Mouse (Mus musculus): ENCODE data around the gene Fra10ac1.

The Fra10ac1 gene

DNA sequence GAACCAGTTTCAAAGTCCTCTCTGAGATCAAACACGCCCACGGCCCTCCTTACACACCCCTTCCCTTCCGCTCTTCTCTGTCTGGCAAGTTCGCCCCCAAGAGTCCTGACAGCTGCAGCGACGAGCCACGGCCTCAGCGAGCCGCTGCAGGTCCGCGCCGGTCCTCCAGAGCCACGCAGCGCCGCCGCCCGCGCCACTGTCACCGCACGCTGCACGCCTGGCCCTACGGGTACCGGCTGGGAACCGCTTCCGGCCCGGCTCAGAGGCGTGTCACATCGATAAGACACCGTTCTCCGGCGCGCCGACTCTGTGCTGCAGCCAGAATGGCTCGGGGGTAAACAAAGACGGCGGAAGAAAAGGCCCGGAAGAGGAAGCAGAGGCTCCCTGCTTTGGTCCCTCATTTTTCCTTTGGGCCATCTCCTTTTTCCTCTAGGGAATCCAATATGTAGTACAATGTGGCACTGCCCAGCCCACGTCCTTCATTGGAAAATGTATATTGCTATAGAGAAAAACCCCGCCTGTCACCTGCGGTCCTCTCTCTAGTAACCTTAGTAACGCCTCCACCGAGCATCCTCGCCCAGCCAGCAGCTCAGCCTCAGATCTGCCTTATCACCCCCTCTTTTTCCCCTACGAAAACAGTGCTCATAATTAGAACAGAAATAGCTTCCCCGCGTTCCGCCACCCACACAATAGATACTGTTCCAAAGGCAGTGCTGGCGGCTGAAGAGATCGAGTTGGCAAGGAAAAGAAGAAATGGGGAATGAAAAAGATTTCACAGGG is at the start of gene Fra10ac1:
Gene Fra10ac1, minus strand, starts transcription at position 252 of the 780 bp plus-strand sequence.
- peak; percentile 95 for DNase-seq

DNA sequence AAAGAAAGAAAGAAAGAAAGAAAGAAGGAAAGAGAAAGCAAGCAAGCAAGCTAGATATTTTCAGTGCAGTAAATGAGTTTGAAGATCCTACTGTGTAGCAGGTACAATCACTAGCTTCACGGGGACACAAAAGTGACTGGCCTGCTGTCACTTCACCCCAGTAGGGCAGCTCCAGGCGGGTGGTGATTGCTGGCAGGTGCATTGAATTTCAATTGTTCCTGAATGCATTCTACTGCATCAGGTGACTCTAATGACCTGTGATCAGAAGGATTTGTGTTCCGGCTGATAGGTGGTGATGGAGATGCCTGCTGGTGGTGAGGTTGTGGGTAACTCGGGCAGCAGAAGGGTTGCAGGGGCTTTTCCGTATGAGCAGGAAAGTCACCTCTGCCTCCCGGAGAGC is 47.1 kb upstream of the Fra10ac1 start:
- DNase-seq = peak; percentile 55

DNA sequence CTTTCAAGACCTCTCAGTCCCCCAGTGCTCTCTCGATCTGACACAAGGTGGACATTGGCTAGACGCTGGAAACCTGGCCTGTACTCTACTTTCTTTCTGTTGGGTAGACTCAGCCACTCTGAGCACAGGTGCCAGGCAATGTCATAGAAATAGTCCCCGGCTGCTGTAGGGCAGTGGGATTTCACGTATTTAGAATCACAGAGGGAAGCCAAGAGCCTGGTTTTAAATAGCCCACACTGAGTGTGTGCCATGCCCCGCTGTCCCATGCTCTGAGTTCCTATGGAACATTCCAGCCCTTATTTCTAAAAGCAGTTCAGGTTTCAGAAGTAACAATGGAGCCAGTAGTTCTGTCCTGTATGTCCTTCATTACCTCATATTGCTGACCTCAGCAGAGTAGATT is 43.5 kb upstream of the Fra10ac1 start:
- DNase-seq = peak; percentile 33

DNA sequence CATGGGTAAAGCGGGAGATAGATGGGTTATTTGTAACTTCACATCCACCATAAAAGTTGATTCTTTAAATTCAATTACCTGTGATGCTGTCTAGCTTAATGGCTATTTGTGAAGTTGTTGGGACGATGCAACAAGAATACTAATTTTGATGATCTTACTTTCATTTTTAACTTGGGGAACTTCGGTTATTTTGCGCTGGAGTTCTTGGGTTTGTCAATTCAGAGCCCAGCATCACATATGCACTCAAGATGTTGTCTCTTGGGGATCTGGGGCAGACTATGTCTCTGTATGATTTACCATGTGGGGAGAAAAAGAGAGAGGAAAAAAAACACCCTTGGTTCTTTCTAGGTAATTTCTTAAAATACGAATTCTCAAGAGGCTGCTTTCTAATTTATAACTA is 41.8 kb upstream of the Fra10ac1 start:
- DNase-seq = no peak

DNA sequence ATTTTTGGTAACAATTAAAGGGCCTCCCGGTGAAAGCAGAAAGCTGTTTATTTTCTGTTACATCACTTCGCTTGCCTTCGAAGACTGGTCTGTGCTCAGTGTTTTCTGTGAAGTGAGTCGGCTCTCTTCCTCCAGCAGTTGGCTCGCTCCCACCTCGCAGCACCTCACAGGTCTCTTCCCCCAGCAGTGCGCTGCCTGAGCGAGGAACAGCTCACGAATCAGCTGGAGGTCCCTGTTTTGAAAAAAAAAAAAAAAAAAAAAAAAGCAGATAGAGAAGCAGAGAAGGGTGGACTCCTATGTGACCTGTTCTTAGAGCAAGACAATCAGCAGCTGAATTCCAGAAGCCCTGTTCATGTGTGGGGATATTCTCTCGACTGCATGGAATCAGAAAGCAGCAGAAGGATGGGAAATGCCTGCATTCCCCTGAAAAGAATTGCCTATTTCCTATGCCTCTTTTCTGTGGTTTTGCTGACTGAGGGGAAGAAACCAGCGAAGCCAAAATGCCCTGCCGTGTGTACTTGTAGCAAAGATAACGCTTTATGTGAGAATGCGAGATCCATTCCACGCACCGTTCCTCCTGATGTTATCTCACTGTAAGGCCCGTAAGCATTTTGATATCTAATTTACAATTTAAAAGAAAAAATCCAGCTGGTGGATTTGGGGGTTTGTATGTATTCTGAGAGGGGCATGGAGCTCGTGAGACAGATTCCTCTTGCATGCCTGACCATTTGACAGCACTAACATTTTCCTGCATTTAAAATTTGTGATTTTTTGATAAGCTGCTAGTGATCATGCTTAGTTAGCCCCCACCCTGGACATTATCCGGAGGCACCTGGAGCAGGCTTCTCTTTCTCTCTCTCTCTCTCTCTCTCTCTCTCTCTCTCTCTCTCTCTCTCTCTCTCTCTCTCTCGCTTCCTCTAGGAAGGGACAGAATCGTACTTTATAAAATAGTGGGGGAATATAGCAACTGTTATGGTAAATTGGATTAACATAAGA is 40.8 kb upstream of the Fra10ac1 start, which contains the start of gene Lgi1:
Gene Lgi1, plus strand, starts transcription at position 32 of the 996 bp plus-strand sequence.
- peak; percentile 83 for DNase-seq

DNA sequence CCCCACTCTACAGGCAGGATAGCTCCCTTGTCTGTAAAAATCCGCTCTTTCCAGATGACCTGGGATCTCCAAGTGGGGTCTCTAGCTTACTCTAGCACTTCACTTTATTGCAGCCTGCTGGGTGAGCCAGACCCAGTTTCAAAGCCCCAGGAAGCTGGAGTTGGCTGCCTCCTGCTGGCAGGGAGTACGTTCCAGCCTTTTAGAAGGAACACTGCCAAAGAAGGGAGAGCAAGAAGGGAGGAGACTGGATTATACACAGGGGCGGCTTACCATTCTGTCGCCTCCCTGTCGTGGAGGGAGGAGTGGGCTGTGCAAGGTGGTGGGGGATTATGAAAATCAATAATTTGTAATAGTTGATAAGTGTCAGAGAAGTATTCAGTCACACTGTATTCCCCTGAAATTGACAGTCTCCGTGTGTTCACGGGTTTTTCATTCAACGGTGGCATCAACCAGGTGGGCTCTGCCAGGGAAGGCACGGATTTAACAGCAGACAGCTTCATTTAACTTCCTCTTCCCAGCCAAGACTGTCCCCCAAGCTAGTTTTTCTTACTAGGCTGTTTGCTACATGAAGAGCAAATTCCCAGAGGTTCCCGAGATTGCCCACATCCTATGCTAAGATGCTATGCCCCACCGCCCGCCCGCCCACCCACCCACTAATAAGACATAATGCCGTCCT is 40.0 kb upstream of the Fra10ac1 start:
- peak; percentile 78 for DNase-seq

DNA sequence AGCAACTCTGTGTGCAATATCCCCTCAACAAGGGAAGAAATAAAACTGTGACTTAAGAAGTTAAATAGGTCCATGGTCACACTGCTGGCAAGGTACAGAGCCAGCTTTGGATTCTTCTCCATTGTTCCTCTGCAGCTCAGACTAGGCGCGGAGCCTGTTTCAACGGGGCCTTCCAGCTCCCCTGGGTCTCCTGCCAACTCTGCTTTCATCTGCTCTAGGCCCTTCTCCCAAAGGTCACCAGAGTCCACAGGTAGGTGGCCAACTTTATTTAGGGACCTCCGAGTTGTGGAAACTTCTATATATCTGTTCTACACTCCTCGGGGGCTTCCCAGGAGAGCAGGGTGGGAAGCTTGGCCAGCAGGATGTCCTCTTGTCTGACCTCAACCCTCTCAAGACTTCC is 37.4 kb upstream of the Fra10ac1 start:
- DNase-seq = peak; percentile 52

DNA sequence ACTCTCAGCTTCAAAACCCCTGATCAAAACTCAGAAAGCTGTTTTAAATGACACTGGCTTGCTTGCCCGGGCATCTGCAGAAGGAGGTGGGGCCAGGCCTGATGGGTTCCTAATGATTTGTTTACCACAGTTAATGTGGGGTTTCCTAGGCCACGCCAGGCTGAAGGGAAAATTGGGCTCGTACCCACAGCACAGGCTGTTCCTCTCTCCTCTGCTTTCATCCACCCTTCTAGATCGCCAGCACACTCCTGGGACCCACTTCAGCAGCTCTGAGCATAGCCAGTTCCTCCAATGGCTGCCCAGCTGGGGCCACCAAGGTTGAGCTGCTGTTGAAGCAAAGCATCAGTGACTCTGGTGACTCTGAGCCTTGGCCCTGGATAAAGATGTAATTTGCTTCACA is 36.4 kb upstream of the Fra10ac1 start:
- DNase-seq = peak; percentile 52

DNA sequence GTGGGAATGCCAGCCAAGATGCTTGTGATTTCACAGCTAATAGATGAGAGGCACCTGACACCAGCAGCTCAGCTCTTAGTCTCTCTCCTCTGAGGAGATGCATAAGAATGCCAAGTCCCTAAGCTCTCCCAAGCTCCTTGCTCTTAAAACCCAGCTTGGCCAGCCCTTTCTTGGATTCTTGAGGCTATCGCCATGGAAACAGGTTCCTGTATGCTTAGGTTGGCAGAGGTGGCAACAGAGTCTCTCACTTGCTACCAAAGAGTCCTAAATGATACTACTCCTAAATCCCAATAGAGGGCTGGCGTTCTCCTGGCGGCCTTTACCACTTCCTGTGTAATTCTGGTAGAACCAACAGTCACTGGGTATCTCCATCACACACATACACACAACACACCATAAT is 35.5 kb upstream of the Fra10ac1 start:
- peak; percentile 34 for DNase-seq

DNA sequence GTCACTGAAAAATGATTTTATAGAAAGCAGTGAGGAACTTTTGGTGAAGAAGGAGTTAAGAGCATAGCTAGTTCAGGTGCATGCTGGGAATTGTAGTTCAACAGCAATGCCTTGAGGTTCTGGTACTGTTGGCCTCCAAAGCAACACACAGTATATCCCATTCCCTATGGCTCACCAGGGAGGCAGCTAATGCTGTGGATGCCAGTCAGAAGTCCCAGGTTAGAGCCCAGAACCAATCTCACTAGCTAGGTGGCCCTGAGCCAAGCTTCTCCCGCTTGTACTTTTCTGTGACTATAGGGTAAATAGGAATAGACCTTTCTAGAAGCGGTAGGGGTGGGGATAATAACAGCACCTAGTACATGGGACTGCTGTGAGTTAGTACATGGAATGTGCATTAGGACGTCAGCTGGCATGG is 34.7 kb upstream of the Fra10ac1 start:
- peak; percentile 74 for DNase-seq

DNA sequence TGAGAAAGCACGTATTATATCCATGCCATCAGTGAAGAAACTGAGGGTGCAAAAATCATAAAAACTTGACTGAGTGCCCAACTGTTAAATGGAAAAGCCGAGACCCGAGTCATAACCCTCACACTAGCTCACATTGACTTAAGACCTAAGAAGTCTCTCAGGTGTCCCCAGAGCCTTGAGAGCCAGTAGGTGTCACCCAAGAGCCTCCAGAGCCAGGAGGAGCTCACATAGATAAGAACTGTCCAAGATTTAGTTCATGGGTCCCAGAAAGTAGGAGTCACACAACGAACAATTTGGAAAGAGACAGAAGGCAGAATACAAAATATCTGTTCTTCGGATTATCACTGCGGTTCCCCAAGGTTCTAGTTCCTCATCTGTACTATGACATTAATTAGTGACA is 29.8 kb upstream of the Fra10ac1 start:
- peak; percentile 67 for DNase-seq

DNA sequence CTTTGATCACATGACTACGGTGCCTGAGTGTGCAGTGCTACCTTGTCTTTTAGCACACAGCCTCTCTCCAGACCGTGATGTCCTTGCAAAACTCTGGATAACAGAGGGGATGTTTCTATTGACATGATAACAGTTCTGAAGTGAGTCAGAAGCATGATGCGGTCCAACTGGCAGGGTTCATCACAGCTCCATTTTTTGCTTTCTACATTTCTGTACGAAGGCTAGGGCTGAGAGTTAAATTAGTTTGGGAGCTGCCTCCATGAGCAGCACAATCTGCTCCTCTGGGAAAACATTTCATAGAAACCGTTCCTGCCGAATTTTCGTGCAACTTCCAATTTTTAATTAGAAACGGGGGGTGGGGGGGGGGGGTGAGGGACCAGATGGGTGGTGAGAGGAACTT is 25.7 kb upstream of the Fra10ac1 start:
- DNase-seq = no peak

DNA sequence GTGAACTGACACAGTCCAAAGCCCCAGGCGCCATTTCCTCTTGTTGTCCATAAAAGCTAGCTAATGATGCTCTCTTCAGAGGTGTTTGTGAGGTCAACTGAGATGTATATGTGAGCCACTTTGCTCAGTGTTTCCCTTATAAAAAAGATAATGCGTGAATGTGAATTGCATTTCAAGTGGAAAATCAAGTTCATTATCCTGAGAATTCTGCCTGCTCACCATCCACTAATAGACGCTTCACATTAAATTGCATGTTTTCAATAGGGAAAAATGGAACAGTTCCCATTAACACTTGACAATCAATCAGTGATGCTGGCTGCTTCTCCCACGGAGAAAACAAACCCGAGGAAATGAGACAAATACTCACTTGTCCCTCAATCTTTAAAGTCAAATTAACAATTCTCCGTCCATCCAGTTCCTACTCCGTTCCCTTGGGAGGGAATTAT is 22.2 kb upstream of the Fra10ac1 start:
- DNase-seq = no peak

DNA sequence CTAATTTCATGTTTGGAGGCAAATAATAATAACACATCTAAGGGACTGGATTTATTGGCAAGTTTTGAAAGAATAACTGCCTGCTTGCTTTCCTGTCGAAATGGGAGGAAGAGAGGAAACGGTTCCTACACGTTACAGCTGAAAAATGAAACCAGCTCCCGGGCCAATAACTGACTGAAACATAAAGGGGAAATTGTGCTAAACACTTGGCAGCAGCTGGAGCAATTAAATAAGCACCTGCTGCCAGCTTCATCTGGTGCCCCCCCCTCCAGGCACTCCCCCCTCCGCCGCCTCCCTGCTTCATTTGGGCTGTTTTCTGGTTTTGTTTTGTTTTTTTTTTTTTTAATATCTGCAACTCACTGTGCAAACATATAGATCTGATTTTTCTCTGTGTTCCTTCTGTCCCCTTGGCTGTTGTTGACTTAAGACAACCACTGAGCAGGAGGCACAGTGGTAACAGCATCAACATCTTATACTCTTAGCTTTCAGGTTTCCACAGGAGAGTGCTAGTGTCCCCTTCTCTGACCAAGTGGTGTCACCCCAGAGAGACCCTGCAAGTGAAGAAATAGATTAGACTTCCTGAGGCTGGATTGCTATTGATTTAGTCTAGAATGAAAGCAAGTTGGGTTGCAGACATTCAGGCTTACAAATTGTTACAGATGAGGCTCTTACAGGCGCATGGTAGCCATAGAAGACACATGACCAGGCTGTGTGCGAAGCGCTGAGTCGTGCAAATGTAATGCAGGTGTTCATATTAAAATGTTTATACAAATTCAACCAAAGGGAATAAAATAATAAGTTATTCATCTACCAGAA is 21.6 kb upstream of the Fra10ac1 start:
- no peak for DNase-seq

DNA sequence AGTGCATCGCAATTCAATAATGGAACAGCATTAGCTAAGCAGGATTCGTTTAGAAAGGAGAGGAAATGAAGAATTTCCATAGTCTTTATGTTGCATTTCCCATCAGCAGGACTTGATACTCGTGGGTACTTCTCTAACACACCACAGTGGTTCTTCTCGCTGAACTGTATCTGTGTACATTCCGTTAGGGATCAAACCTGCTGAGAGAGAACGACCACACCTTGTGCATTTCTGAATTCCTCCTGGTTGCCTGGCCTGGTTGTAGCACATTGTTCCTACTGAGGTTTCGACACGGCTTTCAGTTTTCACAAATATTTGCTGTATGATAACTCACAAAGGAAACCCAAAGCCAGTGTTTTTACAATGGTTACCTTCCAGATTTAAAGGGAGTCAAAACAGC is 20.8 kb upstream of the Fra10ac1 start:
- no peak for DNase-seq

DNA sequence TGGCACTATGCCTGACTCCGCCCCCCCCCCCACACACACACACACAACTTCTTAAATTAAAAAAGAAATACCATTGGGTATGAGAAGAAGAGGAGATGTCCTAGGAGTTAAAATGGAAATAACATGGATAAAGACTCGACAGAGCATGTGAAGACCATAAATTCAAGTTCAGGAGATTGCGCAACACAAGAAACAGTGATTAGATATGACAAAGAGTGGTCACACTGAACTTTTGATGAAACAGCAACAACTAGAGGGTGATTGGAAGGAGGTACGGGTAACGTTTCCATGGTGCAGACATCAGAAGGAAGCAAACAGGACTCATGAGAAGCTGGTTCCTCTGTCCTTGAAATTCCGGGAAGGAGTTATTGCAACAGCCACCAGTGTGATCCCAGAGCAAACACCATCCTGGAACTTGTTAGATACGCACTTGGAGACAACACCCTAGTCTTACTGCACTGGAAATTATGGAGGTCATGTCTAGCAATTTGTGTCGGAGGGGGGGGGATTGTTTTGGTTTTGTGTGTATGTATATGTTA is 18.4 kb upstream of the Fra10ac1 start:
- DNase-seq = no peak

DNA sequence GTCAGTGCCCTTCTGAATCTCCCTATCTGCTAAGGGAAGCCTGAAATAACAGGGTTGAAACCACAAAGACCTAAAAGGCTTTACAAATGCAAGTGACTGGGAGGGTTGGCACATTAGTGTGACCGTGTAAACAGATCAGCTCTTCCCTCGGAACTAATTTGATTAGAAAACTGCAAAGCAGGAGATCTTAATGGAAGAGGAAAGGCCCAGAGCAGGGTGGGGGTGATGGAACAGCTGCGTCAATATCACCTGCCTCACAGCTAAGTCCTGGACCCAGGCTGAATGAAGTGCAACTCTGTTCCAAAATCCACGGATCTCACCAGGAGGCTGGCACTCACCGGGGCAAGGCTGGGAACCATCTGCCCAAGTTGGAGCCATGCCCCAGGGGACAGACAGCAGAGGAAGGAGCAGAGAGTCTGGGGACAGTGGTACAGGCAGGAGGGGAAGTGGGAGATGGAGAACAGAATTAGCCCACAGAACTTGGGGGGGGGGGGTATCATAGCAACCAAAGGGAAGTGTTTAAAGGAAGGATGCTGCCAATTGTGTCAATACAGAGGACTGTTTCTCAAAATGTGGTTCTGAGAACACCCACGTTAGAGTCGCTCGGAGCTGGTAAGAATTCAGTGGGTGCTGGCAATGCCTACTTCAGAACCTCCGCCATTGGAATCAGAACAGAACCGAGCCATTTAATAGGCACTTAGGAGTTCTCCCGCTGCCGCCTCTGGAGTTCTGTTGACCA is 14.4 kb upstream of the Fra10ac1 start:
- peak; percentile 95 for DNase-seq

DNA sequence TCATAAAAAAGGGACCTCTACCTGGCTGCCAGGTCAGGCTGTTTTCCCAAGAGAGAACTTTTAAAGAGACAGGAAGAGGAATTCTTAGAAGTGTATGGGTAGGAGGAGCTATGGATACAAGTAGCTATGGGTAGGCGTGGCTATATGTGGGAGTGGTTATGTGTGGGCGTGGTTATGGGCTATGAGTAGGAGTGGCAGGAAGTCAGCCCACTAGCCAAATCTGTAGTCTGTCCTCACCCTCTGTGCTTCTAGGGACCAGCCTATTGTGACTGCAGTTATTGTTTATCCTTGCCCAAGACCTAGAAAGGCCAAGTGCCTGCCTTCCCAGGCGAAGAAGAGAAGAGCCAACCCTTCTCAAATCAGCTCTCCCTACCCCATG is 13.9 kb upstream of the Fra10ac1 start:
- peak; percentile 71 for DNase-seq

DNA sequence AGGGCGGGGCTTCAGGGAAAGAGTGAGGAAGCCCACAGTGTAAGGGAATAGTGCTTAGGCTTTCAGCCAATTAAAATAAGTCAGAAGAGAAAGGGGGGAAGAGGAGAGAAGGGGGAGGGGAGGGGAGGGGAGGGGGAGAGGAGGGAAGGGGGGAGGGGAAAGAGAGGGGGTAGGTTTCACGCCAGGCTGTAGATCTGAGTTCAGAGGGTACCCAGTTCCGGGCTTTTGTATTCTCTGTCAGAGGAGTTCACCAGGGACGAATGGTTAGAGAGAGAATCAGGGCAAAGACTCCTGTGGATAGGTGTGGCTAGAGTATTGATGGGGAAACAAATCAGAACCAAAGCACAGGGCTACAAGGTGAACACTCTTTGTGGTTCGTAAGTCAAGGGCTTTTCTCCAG is 12.6 kb upstream of the Fra10ac1 start:
- DNase-seq = no peak

DNA sequence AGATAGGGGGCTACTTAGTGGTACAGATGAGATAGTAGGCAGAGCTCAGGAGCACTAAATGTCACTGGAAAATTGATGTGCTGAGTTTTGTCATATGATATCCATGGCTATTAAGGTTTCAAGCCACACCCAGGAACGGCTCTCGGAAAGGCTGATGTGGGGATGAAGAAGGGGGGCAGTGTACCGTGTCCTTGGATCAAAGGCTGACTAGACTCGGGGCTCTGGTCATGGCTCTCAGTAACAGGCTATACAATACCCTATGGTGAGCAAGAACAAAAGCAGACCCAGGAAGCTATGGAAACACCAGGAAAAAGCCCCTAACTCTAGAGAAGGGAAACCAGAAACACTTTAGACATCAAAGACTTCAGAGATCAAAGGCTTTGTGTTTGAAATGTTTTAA is 8.6 kb upstream of the Fra10ac1 start:
- no peak for DNase-seq

DNA sequence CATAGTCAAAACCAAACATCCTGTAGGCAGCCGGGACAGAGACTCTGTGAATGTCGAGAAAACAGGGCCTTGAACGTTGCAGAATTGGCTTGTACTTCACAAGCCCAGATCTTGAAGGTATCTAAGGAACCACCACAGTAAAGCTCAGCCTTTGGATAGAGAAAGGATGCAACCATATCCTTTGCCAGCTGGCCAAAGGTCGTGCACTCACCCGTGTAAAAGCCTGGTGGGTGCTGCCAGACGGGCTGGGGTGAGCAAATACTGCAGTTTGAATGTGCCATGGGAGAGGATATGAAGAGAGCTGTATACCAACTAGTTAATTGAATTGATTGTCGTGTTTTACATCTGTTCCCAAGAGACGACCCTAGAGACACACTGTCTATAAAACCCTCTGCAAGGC is 8.1 kb upstream of the Fra10ac1 start:
- no peak for DNase-seq
